8 mouse cellular contexts compared by ENCODE assay signal in genomic region chr10:94958311-94958710, GRCm38 (mm10). TPM values are rescaled to one million over a fixed set of nuclear protein-coding genes. Genes with fewer than 3 reads are reported as not detected.
DNase-seq lines count a peak whose midpoint lies in the region; ATAC-seq and TF ChIP-seq lines count a peak whose summit lies in the region.

No protein-coding gene starts in this region.

- peak; percentile 40; the same call in 1 of the 2 replicates for ATAC-seq in hindbrain, embryonic 16.5 days
- peak; percentile 79 for ATAC-seq in megakaryocyte, adult 5-6 weeks (ENCODE audit: poor library complexity, severe bottlenecking)
- no peak for ATAC-seq in stomach, postnatal 0 days (ENCODE audit: low FRiP score, low TSS enrichment)

- no peak for TF ChIP-seq EP300 in stomach, postnatal 0 days (optimal IDR thresholded peaks at IDR 0.05)

- H3K36me3 ChIP-seq in embryonic facial prominence, embryonic 10.5 days (replicated peaks), result no peaks in the 10 kb centered on the region
- H3K36me3 ChIP-seq in hindbrain, embryonic 16.5 days (ENCODE audit: control insufficient read depth, insufficient read depth, low read length), result no peaks in the 10 kb centered on the region
- no peaks in the 10 kb centered on the region for H3K36me3 ChIP-seq in stomach, postnatal 0 days (ENCODE audit: control insufficient read depth, insufficient read depth, low read length)

- peaks cover 3% of the 10 kb centered on the region; the same call in 1 of the 2 replicates for H3K4me1 ChIP-seq in embryonic facial prominence, embryonic 10.5 days
- no peaks in the 10 kb centered on the region for H3K4me1 ChIP-seq in hindbrain, embryonic 16.5 days (ENCODE audit: control insufficient read depth, insufficient read depth, low read depth, low read length)
- H3K4me1 ChIP-seq in stomach, postnatal 0 days (replicated peaks; ENCODE audit: control insufficient read depth, insufficient read depth), result no peaks in the 10 kb centered on the region

- no peak overlapping the region for H3K4me3 ChIP-seq in embryonic facial prominence, embryonic 10.5 days
- H3K4me3 ChIP-seq in hindbrain, embryonic 16.5 days (ENCODE audit: low read length), result no peak overlapping the region
- H3K4me3 ChIP-seq in stomach, postnatal 0 days (ENCODE audit: low read depth, low read length), result no peak overlapping the region

- peak overlapping the region; percentile 33; the same call in 1 of the 2 replicates for H3K4me2 ChIP-seq in hindbrain, embryonic 16.5 days (ENCODE audit: low read length)
- H3K4me2 ChIP-seq in stomach, postnatal 0 days (replicated peaks; ENCODE audit: low read depth), result no peak overlapping the region

- H3K9ac ChIP-seq in hindbrain, embryonic 16.5 days (ENCODE audit: low read depth, low read length), result no peak overlapping the region
- H3K9ac ChIP-seq in stomach, postnatal 0 days (ENCODE audit: low read length), result no peak overlapping the region

- peak; percentile 55 for DNase-seq in heart, adult 8-10 months (ENCODE audit: low spot score)
- DNase-seq in heart, adult 11 months, result no peak
- DNase-seq in B cell, adult 2 months, result peak; percentile 76 to 79
- DNase-seq in adrenal gland, postnatal 14 days, result peak; percentile 71
- peak; percentile 68 for DNase-seq in embryonic facial prominence, embryonic 10.5 days (ENCODE audit: low spot score)
- DNase-seq in stomach, postnatal 0 days (ENCODE audit: low spot score), result peak; percentile 54

- WGBS in embryonic facial prominence, embryonic 10.5 days, result 12% methylated on average over 7 of the region's 7 CpGs
- 5% methylated on average over 7 of the region's 7 CpGs for WGBS in hindbrain, embryonic 16.5 days
- WGBS in stomach, postnatal 0 days, result 14% methylated on average over 7 of the region's 7 CpGs

- H3K27me3 ChIP-seq in embryonic facial prominence, embryonic 10.5 days (replicated peaks; ENCODE audit: low read depth, poor library complexity, severe bottlenecking), result no peaks in the 10 kb centered on the region; the same call in 1 of the 2 replicates
- H3K27me3 ChIP-seq in hindbrain, embryonic 16.5 days (replicated peaks; ENCODE audit: control insufficient read depth, insufficient read depth, low read length), result no peaks in the 10 kb centered on the region
- H3K27me3 ChIP-seq in stomach, postnatal 0 days (ENCODE audit: control insufficient read depth, insufficient read depth, low read length), result no peaks in the 10 kb centered on the region

- H3K9me3 ChIP-seq in embryonic facial prominence, embryonic 10.5 days, result no peaks in the 10 kb centered on the region
- no peaks in the 10 kb centered on the region for H3K9me3 ChIP-seq in hindbrain, embryonic 16.5 days (ENCODE audit: control insufficient read depth, low read length)
- H3K9me3 ChIP-seq in stomach, postnatal 0 days (ENCODE audit: control insufficient read depth, low read length), result no peaks in the 10 kb centered on the region

- peak; percentile 98 for TF ChIP-seq CTCF in stomach, postnatal 0 days (IDR thresholded peaks at IDR 0.05; ENCODE audit: low read depth)

- no peak overlapping the region for H3K27ac ChIP-seq in embryonic facial prominence, embryonic 10.5 days (replicated peaks)
- H3K27ac ChIP-seq in hindbrain, embryonic 16.5 days (ENCODE audit: low read depth, low read length), result no peak overlapping the region
- no peak overlapping the region for H3K27ac ChIP-seq in stomach, postnatal 0 days (replicated peaks)

RNA-seq across cellular contexts. Expression of gene Plxnc1, which starts 13.7 kb away (rescaled TPM):
- total RNA-seq in heart, adult 8-10 months (2022), result 1 to 10 TPM; 1.9 to 2.8 (median 2.3) TPM
- total RNA-seq in adrenal gland, postnatal 14 days (2021), result 4.1 and 4.2 TPM in 2 replicates
- polyA plus RNA-seq in embryonic facial prominence, embryonic 10.5 days (2016; fragmentation: Nextera tagmentation; extraction: Ambion mirVana), result 1.1 and 1.3 TPM in 2 replicates
- polyA plus RNA-seq in hindbrain, embryonic 16.5 days (2015; fragmentation: Nextera tagmentation; extraction: Ambion mirVana), result 8.3 and 8.4 TPM in 2 replicates
- 38.6 and 47.9 TPM in 2 replicates for total RNA-seq in megakaryocyte, adult 5-6 weeks (2015)
- 29.9 and 33.5 TPM in 2 replicates for total RNA-seq in megakaryocyte, adult 5-6 weeks (2017)
- polyA plus RNA-seq in stomach, postnatal 0 days (2015; fragmentation: Nextera tagmentation; extraction: Ambion mirVana), result 0.67 and 1.0 TPM in 2 replicates
